Mouse (Mus musculus): ENCODE results near the gene Fkbp15.

Fkbp15 gene

DNA sequence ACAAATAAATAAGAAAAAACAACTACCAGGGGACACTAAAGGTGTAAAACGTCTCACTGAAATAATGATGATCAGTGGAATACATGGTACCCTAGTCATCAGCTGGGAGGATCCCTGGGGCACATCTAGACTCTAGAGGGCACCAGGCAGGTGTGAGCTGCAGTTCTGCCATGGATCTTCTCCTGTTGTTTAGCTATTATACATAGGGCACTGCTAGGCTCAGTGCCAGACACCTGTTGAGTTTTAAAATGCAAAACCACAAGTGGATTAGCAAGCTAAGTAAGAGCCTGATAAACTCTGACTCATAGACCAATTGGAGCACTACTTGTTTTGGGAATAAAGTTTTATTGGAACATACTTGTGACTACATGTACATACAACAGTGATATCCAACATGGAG lies 42.1 kb downstream of the Fkbp15 start:
- DNase-seq (ENCODE audit: low spot score in 2 of 2): no peak

DNA sequence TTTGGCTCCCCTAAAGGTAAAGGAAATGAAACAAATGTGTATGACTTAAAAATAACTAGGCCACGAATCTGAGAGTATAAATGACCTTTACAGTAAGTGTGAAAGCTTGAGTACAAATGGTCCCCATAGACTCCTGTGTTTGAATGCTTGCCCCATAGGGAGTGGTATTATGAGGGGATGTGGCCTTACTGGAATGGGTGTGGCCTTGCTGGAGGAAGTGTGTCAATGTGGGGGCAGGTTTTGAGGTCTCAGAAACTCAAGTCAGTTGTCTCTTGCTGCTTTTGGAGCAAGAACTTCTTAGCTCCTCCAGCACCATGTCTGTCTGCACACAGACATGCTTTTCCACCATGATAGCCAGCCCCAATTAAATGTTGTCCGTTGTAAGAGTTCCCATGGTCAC lies 43.9 kb downstream of the Fkbp15 start:
- DNase-seq (ENCODE audit: low spot score in 2 of 2): no peak

DNA sequence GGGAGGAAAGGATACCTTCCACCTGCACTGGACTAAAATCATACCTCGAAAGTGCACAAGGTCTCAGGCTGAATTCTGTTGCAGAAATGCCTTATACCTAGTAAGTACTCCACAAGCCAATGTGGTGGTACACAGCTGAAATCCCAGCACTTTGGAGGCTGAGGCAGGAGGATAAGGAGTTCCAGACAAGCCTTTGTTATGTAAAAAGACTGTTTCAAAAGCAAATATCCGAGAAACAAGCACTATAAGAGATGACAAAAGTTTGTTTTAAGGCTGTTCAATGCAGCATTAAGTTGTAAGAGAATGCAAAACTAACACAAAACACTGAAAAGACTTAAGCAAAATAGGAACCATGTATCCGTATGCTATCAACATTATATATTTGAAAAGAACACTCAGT lies 45.8 kb downstream of the Fkbp15 start:
- no peak for DNase-seq (ENCODE audit: low spot score in 2 of 2)

DNA sequence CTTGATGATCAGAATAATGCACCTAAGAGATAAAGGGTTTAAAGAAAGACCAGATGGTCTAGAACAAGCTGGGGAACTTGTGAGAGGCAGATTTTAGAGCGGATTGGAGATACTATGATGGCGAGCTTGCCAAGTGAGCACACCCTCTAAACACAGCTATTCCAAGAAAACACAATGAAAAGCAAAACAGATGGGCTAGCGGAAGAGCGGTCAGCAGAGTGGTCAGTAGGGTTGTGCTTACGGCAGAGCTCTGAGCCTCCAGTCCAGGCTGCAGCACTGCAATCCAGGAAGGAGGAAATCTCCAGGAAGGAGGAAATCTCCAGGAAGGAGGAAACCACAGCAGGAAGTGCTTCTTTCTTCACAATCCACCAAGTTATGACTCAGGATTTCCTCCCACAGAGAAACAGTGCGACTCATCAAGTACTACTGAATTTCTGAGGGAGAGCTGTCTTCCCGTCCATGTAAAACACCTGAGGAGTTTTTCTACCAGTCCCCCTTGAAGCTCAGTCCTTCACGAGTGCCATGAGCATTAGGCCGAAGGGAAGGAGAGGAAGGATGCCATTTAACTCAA lies 46.6 kb downstream of the Fkbp15 start:
- DNase-seq (ENCODE audit: low spot score in 2 of 2): no peak

DNA sequence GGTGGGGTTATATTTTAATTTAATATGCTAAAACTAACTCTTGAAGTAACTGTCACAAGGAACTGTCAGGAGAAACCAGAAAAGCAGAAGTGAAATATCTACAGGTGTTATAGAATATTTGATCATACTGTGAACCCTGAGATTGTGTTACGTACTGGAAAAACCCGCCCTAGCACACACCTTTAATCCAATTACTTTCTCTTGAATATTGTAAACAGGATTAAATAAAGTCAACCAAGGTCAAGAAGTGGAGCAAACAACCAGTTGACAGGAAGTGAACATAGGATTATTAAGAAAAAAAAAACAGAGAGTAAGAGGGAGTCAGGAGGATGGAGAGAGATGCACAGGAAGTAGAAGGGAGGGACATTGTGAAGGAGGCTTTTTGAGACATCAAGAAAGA lies 47.5 kb downstream of the Fkbp15 start:
- no peak for DNase-seq (ENCODE audit: low spot score in 2 of 2)

DNA sequence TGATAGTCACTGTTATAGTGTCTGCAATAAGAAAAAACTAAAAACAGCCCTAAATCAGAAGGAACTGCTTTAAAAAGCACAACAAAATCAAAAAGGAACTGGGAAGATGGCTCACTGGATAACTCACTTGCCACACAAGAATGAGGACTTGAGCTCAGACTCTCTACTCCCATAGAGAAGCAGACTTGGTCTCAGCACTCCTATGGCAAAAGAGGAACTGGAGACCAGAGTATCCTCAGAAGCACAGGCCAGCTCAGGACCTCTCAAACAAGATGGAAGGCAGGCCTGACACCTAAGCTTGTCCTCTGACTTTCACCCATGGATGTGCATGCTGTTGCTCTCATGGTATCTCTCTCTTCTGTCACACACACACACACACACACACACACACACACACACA lies 51.9 kb downstream of the Fkbp15 start:
- no peak for DNase-seq (ENCODE audit: low spot score in 2 of 2)

DNA sequence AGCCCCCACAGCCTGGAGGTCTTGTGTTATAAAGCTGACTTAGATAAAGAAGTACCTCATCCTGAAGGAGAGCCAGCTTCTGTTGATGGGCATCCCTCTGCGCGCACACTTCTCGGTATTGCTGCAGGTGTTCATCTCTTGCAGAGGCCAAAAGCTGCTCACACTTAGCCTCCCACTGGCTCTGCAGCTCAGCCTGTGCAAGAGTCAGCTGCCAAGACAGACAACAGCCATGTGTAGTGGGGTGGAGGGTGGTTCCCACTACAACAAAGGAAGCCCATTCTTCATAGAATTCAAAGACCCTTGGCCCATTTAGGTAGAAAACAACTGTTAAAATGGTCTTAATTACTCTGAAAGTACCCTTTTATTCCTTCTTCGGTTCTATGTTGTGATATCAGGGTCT lies 53.5 kb downstream of the Fkbp15 start:
- DNase-seq (ENCODE audit: low spot score in 2 of 2): no peak

DNA sequence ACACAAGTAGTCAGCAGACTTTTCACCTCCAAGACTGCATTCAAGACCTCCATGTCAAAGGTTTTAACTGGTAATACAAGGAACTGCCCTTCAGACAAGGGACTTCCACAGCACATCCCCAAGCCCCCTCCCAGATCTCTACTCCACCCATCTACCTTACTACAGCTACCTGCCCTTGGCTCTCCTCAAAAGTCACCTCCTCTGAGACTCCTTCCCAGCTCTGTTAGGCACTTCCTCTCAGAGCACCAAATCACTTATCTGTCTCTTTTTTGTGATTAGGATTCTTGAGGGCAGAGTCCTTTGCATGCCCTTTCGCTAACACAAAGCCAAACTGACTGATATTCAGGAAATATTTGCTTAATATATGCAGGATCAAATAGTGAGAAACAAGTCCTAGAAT lies 54.0 kb downstream of the Fkbp15 start:
- no peak for DNase-seq (ENCODE audit: low spot score in 2 of 2)

DNA sequence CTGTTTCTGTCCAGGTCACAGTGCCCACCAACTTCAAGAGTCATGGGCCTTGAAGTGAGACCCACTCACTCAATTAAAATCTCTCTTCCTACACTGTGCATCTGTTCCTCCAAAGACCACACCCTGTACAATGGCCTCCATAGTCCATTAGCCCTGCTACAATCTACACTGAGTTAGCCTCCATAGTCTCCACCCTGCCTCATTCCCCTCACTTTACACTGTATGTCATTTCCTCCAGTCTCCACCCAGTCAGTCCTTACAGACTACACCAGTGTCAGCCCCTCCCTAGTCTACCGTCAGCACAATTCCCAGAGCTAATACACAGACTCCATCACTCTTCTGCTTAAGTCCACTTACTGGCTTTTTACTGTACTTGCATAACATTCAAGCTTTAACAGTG lies 57.1 kb downstream of the Fkbp15 start:
- DNase-seq (ENCODE audit: low spot score in 2 of 2): no peak

DNA sequence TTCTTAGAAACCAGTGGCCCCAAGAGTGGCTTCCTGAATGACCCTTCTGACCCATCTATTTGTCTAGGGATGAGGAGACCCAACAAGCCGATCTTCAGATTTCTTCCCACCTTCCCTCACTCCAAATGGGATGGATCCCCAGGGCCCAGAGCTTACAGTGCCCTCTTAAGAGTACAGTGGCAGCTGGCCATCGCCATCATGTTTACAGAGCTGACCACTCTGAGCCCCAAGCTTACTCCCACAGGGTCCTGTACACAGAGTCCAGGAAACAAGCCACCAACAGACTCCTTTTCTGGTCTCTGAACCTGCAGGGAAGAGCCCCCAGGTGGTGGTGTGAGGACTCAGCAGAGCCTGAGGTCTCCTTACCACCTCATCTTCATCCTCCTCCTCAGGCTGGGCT lies 57.6 kb downstream of the Fkbp15 start:
- DNase-seq (ENCODE audit: low spot score in 2 of 2): no peak

DNA sequence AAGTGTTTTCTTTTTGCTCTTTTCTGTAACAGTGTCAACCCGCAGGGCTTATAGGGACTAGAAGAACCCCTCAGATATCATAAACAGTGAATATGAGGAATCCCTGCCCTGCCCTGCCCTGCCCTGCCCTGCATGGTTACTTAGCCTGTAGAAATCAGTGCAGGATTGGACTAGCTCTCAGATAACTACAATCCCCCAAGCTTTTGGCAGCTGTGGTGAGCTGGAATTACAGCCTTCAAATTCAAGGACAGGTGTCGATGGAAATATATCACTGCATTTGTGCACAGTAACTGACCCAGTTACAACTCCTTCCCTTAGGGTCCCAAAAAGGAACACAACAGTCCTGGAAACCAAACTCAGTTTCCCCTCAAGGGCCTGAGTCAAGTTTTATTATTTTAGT lies 60.3 kb downstream of the Fkbp15 start:
- no peak for DNase-seq (ENCODE audit: low spot score in 2 of 2)

DNA sequence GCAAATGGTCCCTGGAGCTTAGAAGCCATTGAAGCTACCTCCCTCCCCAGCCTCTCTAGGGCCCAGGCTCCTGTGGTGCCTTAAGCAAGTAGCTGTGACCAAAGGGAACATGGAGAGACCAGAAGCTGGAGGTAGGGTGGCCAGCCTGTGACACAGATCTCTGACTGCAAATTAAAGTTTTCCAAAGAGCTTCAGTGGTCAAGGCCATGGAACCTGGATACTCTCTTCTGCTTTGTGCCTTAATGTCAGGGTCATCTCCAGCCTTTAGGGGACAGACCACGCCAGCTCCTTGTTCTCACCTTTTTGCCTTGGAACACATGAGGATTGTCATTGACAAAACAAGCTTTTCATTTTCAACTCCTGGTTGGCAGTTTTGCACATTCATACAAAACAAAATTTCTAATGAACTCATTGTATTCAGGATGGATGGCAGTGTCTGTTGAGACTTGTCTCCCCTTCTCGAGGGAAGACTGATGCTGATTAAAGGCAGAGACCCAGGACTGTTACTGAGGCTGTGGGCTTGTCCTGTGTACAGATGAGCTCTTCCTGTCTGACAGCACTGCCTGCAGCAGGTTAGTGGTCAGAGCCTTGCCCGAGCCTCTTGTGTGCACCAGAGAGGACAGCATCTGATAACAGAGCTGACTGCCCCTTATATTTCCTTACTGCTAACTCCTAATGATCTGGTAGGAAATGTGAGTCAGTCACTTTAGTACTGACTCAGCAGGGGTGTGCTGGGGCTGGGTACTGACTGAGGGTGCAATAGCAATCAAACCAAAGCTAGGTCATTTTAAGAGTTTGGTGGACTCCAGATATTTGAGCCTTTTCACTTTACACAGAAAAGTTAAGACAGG lies 62.8 kb downstream of the Fkbp15 start:
- DNase-seq (ENCODE audit: low spot score in 2 of 2): no peak

DNA sequence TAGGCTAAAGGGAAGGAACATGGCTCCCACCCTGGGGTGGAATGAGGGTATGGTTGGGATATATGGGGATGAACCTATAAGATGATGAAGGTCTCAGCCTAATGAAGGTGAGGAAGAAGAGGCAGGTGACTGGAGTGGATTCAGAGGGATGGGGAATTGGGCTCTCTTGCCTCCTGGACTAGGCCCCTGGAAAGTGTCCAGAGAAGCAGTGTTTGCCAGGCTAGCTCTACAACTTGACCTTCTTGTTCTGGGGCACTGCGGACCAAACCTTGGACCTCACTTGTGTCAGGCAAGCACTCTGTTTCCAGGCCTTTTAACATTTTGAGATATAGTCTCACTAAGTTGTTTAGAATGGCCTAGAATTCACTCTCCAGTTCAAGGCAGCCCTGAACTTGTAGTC lies 65.6 kb downstream of the Fkbp15 start:
- no peak for DNase-seq (ENCODE audit: low spot score in 2 of 2)

DNA sequence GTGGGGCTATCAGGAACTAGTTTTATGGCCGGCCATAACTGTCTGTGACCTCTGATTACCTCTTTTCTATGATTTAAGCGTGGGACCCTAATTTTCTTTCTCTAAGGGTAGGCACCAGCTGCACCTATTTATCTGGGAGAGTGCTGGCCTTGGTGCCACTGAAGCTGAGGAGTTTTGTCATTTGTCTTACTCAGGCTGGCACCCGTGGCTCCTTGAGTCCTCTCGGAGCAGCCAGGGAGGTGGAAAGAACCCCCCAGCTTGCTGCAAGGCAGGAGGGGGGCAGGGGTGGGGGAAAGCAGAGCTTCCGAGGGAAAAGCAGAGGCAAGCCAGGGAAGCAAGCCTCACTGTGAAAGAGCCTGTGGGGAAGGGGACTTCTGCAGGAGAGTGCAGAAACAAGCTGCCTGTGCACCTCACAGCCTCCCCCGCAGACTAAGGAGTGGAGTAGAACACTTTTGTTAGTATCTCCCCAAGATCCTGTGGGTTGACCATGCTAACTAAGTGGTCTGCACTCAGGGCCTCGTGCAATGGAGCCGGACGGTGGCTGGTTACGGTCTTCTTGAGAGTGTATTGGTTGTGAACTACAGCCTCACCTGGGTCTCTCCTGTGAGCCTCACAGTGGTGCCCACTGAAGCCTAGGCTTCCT lies 67.0 kb downstream of the Fkbp15 start:
- no peak for DNase-seq (ENCODE audit: low spot score in 2 of 2)

DNA sequence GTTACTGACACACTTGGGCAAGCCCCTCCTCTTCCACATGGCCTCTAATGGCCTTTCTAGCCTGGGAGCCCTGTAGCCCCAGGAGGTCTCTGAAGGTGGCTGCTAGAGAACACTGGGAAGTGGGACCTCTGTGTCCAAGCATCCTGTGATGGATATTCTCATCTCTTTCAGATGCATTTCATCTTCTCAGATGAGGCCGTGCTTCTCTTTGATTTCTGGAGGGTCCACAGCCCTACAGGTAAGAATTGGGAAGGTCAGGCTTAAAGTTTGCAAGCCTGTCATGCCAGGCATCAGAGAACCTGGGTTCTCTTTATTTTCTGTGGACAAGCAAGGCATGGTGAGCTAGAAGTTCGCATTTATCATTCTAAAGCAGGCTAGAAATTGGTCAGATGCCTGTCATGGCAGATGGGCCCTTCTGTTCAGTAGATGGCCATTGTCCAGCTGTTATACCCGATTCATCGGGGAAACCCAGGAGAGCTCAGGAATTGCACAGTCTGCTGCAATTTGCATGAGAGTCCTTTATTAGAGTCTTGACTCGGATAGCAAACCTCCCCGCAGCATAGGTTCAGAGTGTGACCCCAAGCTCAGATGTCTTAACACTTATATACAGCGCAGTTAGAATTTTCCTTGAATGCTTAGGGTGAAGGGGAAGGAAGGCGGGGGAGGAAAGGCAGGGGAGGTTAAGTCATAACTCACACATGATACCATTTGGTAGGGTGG lies 67.7 kb downstream of the Fkbp15 start:
- DNase-seq (ENCODE audit: low spot score in 2 of 2): no peak

DNA sequence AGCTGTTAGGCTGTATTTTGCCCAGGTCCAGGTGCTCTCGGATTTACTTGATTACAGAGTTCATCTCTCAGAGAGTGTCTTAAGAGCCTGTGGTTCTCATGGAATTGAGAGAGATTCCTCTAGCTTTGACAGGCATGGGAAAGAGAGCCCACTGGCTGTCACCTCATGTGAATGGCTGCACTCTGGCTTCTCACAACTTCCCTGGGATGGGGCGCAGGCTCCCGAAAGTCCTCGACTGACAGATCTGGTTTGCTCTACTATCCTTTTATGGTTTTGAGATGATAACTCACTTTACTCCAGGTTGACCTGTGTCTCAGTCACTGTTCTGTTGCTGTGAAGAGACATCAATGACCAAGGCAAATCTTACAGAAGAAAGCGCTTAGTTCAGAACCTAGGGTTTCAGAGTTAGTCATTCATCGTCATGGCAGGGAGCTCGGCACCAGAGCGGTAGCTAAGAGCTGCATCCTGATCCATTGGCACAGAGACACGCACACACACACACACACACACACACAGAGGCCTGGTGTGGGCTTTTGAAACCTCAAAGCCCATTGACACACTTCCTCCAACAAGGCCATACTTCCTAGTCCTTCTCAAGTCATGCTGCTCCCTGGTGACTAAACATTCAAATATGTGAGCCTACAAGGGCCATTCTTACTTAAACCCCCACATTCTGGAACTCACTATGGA lies 69.4 kb downstream of the Fkbp15 start:
- DNase-seq (ENCODE audit: low spot score in 2 of 2): no peak

DNA sequence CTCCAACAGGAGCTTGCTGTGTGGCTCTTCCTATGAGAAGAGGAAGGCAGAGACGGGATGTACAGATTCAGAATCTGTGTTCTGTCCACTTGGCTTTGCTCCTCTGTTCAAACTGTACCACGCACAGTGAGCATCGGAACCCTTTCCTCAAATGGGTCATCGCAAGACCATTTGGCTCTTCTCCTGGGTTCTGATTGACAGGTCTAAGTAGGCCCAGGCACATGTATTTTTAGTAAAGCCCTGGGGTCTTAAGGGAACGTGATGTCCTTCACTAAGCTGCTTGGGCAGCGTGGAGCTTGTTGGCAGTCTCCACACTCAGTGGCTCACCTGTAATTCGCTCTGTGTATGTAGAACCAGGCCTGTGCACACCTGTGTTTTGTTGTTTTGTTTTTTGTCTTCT lies 71.1 kb downstream of the Fkbp15 start:
- DNase-seq (ENCODE audit: low spot score in 2 of 2): no peak

DNA sequence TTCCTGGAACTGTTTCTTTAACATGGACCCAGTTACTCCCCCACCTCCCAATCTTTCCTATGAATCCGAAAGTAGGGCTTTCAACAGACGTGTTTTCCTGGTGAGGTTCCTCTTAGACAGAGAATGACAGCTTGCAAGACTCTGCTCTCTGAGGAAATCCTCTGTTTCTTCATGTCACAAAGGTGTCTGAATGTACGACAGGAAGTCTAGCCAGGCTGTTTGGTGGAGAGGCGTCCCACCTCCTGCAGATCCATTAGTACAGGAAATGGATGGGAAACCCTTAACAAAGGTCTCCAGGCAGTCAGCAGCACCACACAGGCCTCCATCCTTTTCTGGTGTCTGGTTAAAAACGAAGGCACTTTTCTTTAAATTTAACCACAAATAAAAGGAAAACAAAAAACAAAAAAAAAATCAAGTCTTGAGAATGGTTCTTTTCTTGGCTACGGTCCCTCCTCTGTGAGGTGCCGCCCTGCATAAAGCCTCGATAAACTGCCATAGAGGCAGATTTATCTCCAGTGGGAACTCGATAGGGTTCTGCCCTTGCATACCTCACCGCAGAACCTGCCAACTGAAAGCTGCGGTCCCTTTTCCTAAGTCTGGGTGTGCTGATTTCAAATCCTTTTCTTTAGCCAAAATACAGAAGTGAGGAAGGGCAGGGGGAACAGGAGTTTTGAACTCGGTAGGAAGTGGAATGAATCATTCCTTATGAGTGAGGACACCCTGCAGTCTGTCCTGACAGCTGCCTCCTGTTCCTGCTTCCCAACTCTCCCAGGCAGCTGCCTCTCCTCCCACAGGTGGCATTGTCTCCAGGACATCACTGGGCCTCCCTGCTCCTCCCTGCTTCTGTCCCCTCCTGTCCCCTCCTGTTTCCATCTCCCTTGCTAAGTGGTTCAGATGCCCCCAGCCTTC lies 73.1 kb downstream of the Fkbp15 start:
- no peak for DNase-seq (ENCODE audit: low spot score in 2 of 2)

DNA sequence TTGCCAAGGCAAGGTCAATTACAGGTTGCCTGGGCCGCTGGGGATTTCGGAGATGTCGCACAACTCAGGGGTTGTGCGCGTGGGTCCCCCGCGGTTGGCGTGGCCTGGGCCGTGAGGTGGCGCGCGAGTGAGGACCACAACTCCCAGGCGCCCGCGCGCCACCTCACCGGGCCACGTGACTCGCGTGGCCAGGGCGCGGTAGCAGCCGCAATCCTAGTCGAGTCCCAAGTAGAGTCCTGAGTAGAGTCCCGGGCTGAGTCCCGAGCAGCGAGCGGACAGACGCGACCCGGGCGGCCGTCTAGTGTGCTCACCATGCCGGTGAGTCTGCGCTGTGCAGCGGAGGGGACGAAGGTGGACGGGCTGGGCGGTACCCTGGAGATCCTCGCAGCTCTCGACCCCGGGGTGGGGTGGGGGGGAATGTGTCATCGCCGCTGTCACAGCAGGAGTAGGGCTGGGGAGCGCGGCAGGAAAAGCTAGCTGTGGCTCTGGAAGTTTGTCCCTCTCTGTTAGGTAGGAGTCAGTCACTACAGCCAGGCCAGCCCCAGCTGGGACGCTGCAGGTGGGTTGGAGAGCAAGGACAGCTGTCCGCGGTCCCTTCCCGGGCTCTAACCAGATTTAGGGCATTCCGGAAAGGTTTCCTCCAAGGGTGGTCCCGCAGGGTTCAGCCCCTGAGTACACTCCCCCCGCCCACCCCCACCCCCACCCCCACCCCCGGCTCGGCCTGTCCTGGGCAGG lies 73.9 kb downstream of the Fkbp15 start:
- peak; percentile 63 to 81 for DNase-seq (ENCODE audit: low spot score in 2 of 2)

DNA sequence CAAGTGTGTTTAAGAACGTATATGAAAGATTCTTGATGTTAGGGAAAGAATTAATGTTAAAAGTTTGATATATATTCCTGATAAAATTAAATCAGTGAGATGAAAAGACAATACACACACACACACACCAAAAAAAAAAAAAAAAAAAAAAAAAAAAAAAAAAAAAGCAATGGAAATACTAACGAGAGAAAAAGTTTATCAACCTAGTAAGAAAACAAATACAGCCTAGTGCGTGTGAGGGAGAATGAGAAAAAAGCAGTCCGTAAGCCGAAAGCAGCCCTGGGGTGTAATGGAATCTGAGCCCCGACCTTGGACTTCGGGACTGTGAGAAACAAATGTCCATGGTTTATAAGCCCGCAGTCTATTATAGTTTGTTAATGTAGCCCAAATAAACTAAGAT lies 74.8 kb downstream of the Fkbp15 start:
- DNase-seq (ENCODE audit: low spot score in 2 of 2): no peak

All from urinary bladder, postnatal 36 days (tissue).